Mouse (Mus musculus): Measurements from ENCODE around the gene Mfrp. TPM values are rescaled to one million over a fixed set of nuclear protein-coding genes. Genes with fewer than 3 reads are reported as not detected.
A peak's percentile ranks its signal among the peaks of the same experiment; 100 is the strongest.

Mfrp gene
- total RNA-seq (2015; ENCODE audit: low replicate concordance) (not detected in 2 replicates), total RNA-seq (2017; ENCODE audit: low replicate concordance) (not detected in 2 replicates)

- ATAC-seq (replicated peaks; ENCODE audit: low FRiP score, poor library complexity, severe bottlenecking), result no peak
These were observed at the start of gene Mfrp for GRCm38 (mm10) chr9:44101490-44101889. Mfrp (plus strand) TSS chr9:44101729.

- ATAC-seq (replicated peaks; ENCODE audit: low FRiP score, poor library complexity, severe bottlenecking), result no peak
These were observed 48.7 kb upstream of the Mfrp start for GRCm38 (mm10) chr9:44052855-44053254.

GRCm38 (mm10) chr9:44053936-44054335, 47.6 kb upstream of the Mfrp start:
- ATAC-seq (replicated peaks; ENCODE audit: low FRiP score, poor library complexity, severe bottlenecking), result no peak

GRCm38 (mm10) chr9:44058606-44059005, 42.9 kb upstream of the Mfrp start:
- no peak for ATAC-seq (replicated peaks; ENCODE audit: low FRiP score, poor library complexity, severe bottlenecking)

- ATAC-seq (replicated peaks; ENCODE audit: low FRiP score, poor library complexity, severe bottlenecking), result no peak
These were observed 36.4 kb upstream of the Mfrp start for GRCm38 (mm10) chr9:44065177-44065576.

- peak; percentile 85 for ATAC-seq (replicated peaks; ENCODE audit: low FRiP score, poor library complexity, severe bottlenecking)
These were observed 34.7 kb upstream of the Mfrp start, which contains the start of gene Usp2 for GRCm38 (mm10) chr9:44066785-44067225. Usp2 (plus strand) TSS chr9:44067021.

- no peak for ATAC-seq (replicated peaks; ENCODE audit: low FRiP score, poor library complexity, severe bottlenecking)
These were observed 34.1 kb upstream of the Mfrp start for GRCm38 (mm10) chr9:44067241-44067959.

- ATAC-seq (replicated peaks; ENCODE audit: low FRiP score, poor library complexity, severe bottlenecking), result no peak
These were observed 33.6 kb upstream of the Mfrp start for GRCm38 (mm10) chr9:44067960-44068330.

GRCm38 (mm10) chr9:44069252-44069651, 32.3 kb upstream of the Mfrp start:
- ATAC-seq (replicated peaks; ENCODE audit: low FRiP score, poor library complexity, severe bottlenecking), result no peak

GRCm38 (mm10) chr9:44070113-44070843, 31.3 kb upstream of the Mfrp start:
- ATAC-seq (replicated peaks; ENCODE audit: low FRiP score, poor library complexity, severe bottlenecking), result no peak

- no peak for ATAC-seq (replicated peaks; ENCODE audit: low FRiP score, poor library complexity, severe bottlenecking)
These were observed 30.7 kb upstream of the Mfrp start for GRCm38 (mm10) chr9:44070844-44071231.

GRCm38 (mm10) chr9:44071914-44072598, 29.5 kb upstream of the Mfrp start:
- ATAC-seq (replicated peaks; ENCODE audit: low FRiP score, poor library complexity, severe bottlenecking), result no peak

- ATAC-seq (replicated peaks; ENCODE audit: low FRiP score, poor library complexity, severe bottlenecking), result no peak
These were observed 29.0 kb upstream of the Mfrp start for GRCm38 (mm10) chr9:44072599-44072915.

GRCm38 (mm10) chr9:44073115-44073514, 28.4 kb upstream of the Mfrp start:
- no peak for ATAC-seq (replicated peaks; ENCODE audit: low FRiP score, poor library complexity, severe bottlenecking)

- no peak for ATAC-seq (replicated peaks; ENCODE audit: low FRiP score, poor library complexity, severe bottlenecking)
These were observed 26.9 kb upstream of the Mfrp start for GRCm38 (mm10) chr9:44074395-44075275.

GRCm38 (mm10) chr9:44075276-44075995, 26.1 kb upstream of the Mfrp start:
- no peak for ATAC-seq (replicated peaks; ENCODE audit: low FRiP score, poor library complexity, severe bottlenecking)

- ATAC-seq (replicated peaks; ENCODE audit: low FRiP score, poor library complexity, severe bottlenecking), result no peak
These were observed 25.3 kb upstream of the Mfrp start for GRCm38 (mm10) chr9:44075996-44076763.

GRCm38 (mm10) chr9:44076764-44077120, 24.8 kb upstream of the Mfrp start:
- 0 out of 2 replicates have a peak, but pooled peaks have one; percentile 40 for ATAC-seq (replicated peaks; ENCODE audit: low FRiP score, poor library complexity, severe bottlenecking)
